Mouse (Mus musculus): ENCODE results near the gene Ndufa1. TPM values are rescaled to one million over a fixed set of nuclear protein-coding genes. Genes with fewer than 3 reads are reported as not detected.
"Not testable (repeated sequence)": the region's sequence is repeated elsewhere in the genome, so short reads cannot be mapped to it uniquely, and the experiment has no call there.

The Ndufa1 gene
- polyA plus RNA-seq, 1 experiment from 2014 or later, result 499 TPM

DNA sequence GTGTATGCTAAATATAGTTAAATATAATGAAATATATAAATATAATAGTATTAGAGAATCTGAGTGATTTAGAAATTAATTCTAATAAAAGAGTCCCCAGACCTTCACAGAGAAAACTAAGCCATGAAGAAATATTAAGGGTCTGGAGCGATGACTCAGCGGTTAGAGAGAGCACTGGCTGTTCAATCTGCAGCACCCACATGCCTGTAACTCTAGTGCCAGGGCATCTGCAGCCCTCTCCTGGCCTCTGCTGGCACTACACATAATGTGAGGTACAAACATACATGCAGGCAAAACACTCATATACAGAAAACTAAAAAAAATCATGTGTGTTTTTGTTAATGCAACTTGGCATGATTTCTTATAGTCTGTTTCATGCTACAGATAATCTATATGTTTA lies 46.0 kb downstream of the Ndufa1 start:
- peaks cover 29% of the 10 kb centered on the region for H3K36me3 ChIP-seq (ENCODE audit: poor library complexity, severe bottlenecking)
- no peak overlapping the region for H3K4me2 ChIP-seq
- H3K4me3 ChIP-seq, result no peak overlapping the region
- no peaks in the 10 kb centered on the region for H3K27me3 ChIP-seq
- no peak overlapping the region for H3K27ac ChIP-seq
- WGBS, result 93% methylated on average over 2 of the region's 2 CpGs
- no peak for ATAC-seq
- no peaks in the 10 kb centered on the region for H3K4me1 ChIP-seq
- H3K9me3 ChIP-seq (replicated peaks), result no peaks in the 10 kb centered on the region
- H3K9ac ChIP-seq, result no peak overlapping the region

DNA sequence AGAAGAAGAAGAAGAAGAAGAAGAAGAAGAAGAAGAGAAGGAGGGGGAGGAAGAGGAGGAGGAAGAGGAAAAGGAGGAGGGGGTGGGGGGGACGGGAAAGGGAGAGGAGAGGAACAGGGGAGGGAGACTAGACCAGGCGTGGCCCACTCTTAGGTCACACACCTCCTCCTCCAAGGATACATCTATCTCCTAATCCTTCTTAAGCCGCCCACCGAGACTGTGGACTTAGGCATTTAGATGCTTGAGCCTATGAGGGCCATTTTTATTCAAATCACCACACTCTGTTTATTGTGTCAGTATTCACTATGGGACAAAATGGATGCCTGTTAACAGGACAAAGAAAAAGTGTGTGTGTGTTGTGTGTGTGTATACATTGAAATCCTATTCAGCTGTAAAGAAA lies 46.5 kb downstream of the Ndufa1 start:
- H3K27ac ChIP-seq; H3K4me1 ChIP-seq; H3K4me2 ChIP-seq; ATAC-seq; H3K9ac ChIP-seq; H3K27me3 ChIP-seq; H3K9me3 ChIP-seq (replicated peaks); H3K4me3 ChIP-seq: not testable (repeated sequence)
- WGBS, result no CpG with 5 or more reads among the region's 4 CpGs
- H3K36me3 ChIP-seq (ENCODE audit: poor library complexity, severe bottlenecking), result peaks cover 29% of the 10 kb centered on the region

DNA sequence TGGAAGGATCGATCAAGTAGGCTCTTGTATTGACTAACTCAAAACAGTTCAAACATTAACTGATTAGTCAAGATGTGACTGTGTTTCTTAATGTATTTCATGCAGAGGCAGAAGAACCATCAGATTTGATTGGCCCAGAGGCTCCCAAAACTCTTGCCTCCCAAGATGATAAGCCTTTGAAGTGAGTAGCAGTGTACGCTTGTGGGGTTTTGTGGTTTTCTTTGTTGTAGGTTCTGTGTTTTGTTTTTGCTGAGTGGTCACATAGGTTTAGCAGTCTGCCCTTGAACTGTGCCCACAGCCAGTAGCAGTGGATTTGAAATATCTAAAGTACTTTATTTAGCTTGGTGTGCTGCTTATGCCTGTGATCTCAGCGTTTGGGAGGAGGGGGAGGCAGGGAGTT lies 49.2 kb downstream of the Ndufa1 start:
- WGBS, result 91% methylated on average over 3 of the region's 3 CpGs
- ATAC-seq, result no peak

More for the DNA sequence above, 49.2 kb downstream of the Ndufa1 start:
- no peaks in the 10 kb centered on the region for H3K27me3 ChIP-seq
- no peak overlapping the region for H3K4me2 ChIP-seq
- H3K27ac ChIP-seq, result no peak overlapping the region
- no peaks in the 10 kb centered on the region for H3K9me3 ChIP-seq (replicated peaks)
- no peaks in the 10 kb centered on the region for H3K4me1 ChIP-seq
- H3K9ac ChIP-seq, result no peak overlapping the region
- peaks cover 40% of the 10 kb centered on the region for H3K36me3 ChIP-seq (ENCODE audit: poor library complexity, severe bottlenecking)
- H3K4me3 ChIP-seq, result no peak overlapping the region

Other genes starting within 250 kb of the Ndufa1 start
- gene Sept6, start 199.4 kb downstream of the Ndufa1 start, polyA plus RNA-seq (2015; fragmentation: Nextera tagmentation; extraction: Ambion mirVana), result 41.9 and 49.5 TPM in 2 replicates
- gene Sowahd, start 142.3 kb downstream of the Ndufa1 start, polyA plus RNA-seq (2015; fragmentation: Nextera tagmentation; extraction: Ambion mirVana), result not detected in 2 replicates
- gene Rpl39, start 105.8 kb downstream of the Ndufa1 start, polyA plus RNA-seq (2015; fragmentation: Nextera tagmentation; extraction: Ambion mirVana), result 399 and 495 TPM in 2 replicates
- gene Upf3b, start 80.8 kb downstream of the Ndufa1 start, polyA plus RNA-seq (2015; fragmentation: Nextera tagmentation; extraction: Ambion mirVana), result 32.1 and 34.5 TPM in 2 replicates
- gene Nkap, start 64.4 kb downstream of the Ndufa1 start, polyA plus RNA-seq (2015; fragmentation: Nextera tagmentation; extraction: Ambion mirVana), result 19.0 and 22.0 TPM in 2 replicates
- gene Akap14, start 22.3 kb downstream of the Ndufa1 start, polyA plus RNA-seq (2015; fragmentation: Nextera tagmentation; extraction: Ambion mirVana), result 0.13 and 0.27 TPM in 2 replicates
- 13.6 and 14.4 TPM in 2 replicates for gene Rnf113a1, start 82 bp upstream of the Ndufa1 start, polyA plus RNA-seq (2015; fragmentation: Nextera tagmentation; extraction: Ambion mirVana)
- gene Gm9, start 19.9 kb upstream of the Ndufa1 start, polyA plus RNA-seq (2015; fragmentation: Nextera tagmentation; extraction: Ambion mirVana), result not detected in 2 replicates
- not detected in 2 replicates for gene Rhox1, start 31.1 kb upstream of the Ndufa1 start, polyA plus RNA-seq (2015; fragmentation: Nextera tagmentation; extraction: Ambion mirVana)
- gene Rhox2a, start 53.8 kb upstream of the Ndufa1 start, polyA plus RNA-seq (2015; fragmentation: Nextera tagmentation; extraction: Ambion mirVana), result not detected in 2 replicates
- gene Rhox3a, start 58.8 kb upstream of the Ndufa1 start, polyA plus RNA-seq (2015; fragmentation: Nextera tagmentation; extraction: Ambion mirVana), result not detected in 2 replicates
- gene Rhox4a, start 74.2 kb upstream of the Ndufa1 start, polyA plus RNA-seq (2015; fragmentation: Nextera tagmentation; extraction: Ambion mirVana), result not detected in 2 replicates
- gene Rhox3a2, start 188.9 kb upstream of the Ndufa1 start, polyA plus RNA-seq (2015; fragmentation: Nextera tagmentation; extraction: Ambion mirVana), result not detected in 2 replicates
- gene Rhox4a2, start 199.7 kb upstream of the Ndufa1 start, polyA plus RNA-seq (2015; fragmentation: Nextera tagmentation; extraction: Ambion mirVana), result not detected in 2 replicates
- not detected in 2 replicates for gene Rhox2b, start 220.9 kb upstream of the Ndufa1 start, polyA plus RNA-seq (2015; fragmentation: Nextera tagmentation; extraction: Ambion mirVana)
- not detected in 2 replicates for gene Rhox4b, start 241.3 kb upstream of the Ndufa1 start, polyA plus RNA-seq (2015; fragmentation: Nextera tagmentation; extraction: Ambion mirVana)

Data from forebrain, embryonic 13.5 days (tissue).